Mouse (Mus musculus): Measurements from ENCODE around the gene Rpusd1. TPM values are rescaled to one million over a fixed set of nuclear protein-coding genes. Genes with fewer than 3 reads are reported as not detected.
A peak's percentile ranks its signal among the peaks of the same experiment; 100 is the strongest.
"Not testable (repeated sequence)": the region's sequence is repeated elsewhere in the genome, so short reads cannot be mapped to it uniquely, and the experiment has no call there.

Rpusd1 gene
- total and polyA plus RNA-seq, 3 experiments = 4.2 to 18.3 (median 5.1) TPM

GRCm38 (mm10) chr17:25725264-25725663, 2.2 kb upstream of the Rpusd1 start:
- TF ChIP-seq POLR2A (IDR thresholded peaks at IDR 0.05; ENCODE audit: insufficient read depth, low read depth, low read length) = no peak
- no peak for TF ChIP-seq EP300 (IDR thresholded peaks at IDR 0.05; ENCODE audit: insufficient read depth, low read depth, low read length)
- no peak for TF ChIP-seq CTCF (IDR thresholded peaks at IDR 0.05)
- Histone ChIP-seq H3K9ac (ENCODE audit: low read depth, low read length) (no peak overlapping the region), H3K27ac (no peak overlapping the region), H3K36me3 (ENCODE audit: control insufficient read depth, insufficient read depth, low read length) (no peaks in the 10 kb centered on the region), H3K79me2 (replicated peaks; ENCODE audit: control insufficient read depth, insufficient read depth, low read length) (no peaks in the 10 kb centered on the region), H3K27me3 (ENCODE audit: control insufficient read depth, insufficient read depth, low read length) (no peaks in the 10 kb centered on the region), H3K4me1 (ENCODE audit: control insufficient read depth, insufficient read depth, low read length) (peaks cover 4% of the 10 kb centered on the region), H3K4me3 (no peak overlapping the region)
- intact Hi-C loops (cut with DNase I) = no loop called here
- 82% methylated on average over 6 of the region's 6 CpGs for WGBS
- no peak for DNase-seq

- Histone ChIP-seq H3K27ac (peak overlapping the region; percentile 72), H3K36me3 (ENCODE audit: control insufficient read depth, insufficient read depth, low read length) (no peaks in the 10 kb centered on the region)
Observed at GRCm38 (mm10) chr17:25728009-25728270, 470 bp downstream of the Rpusd1 start.

GRCm38 (mm10) chr17:25732082-25732481, 4.6 kb downstream of the Rpusd1 start:
- no peaks in the 10 kb centered on the region for H3K27me3 ChIP-seq (ENCODE audit: control insufficient read depth, insufficient read depth, low read length)
- no peaks in the 10 kb centered on the region for H3K36me3 ChIP-seq (ENCODE audit: control insufficient read depth, insufficient read depth, low read length)
- H3K79me2 ChIP-seq (replicated peaks; ENCODE audit: control insufficient read depth, insufficient read depth, low read length) = no peaks in the 10 kb centered on the region
- H3K27ac ChIP-seq = no peak overlapping the region
- TF ChIP-seq CTCF (IDR thresholded peaks at IDR 0.05) = peak; percentile 98
- no peak for TF ChIP-seq POLR2A (IDR thresholded peaks at IDR 0.05; ENCODE audit: insufficient read depth, low read depth, low read length)
- H3K4me3 ChIP-seq = no peak overlapping the region
- WGBS = 26% methylated on average over 2 of the region's 2 CpGs
- DNase-seq = peak; percentile 73 to 85
- intact Hi-C loops (cut with DNase I) = loop anchor here (1.0 to 2.0 kb wide), 2 partner anchors 39 to 68 kb away; no protein-coding TSS in a partner anchor
- peaks cover 4% of the 10 kb centered on the region for H3K4me1 ChIP-seq (ENCODE audit: control insufficient read depth, insufficient read depth, low read length)
- no peak overlapping the region for H3K9ac ChIP-seq (ENCODE audit: low read depth, low read length)

More at GRCm38 (mm10) chr17:25728009-25728270, 470 bp downstream of the Rpusd1 start:
- Histone ChIP-seq H3K4me3 (peak overlapping the region; percentile 67), H3K27me3 (ENCODE audit: control insufficient read depth, insufficient read depth, low read length) (no peaks in the 10 kb centered on the region), H3K9ac (ENCODE audit: low read depth, low read length) (peak overlapping the region; percentile 88), H3K79me2 (replicated peaks; ENCODE audit: control insufficient read depth, insufficient read depth, low read length) (no peaks in the 10 kb centered on the region), H3K4me1 (ENCODE audit: control insufficient read depth, insufficient read depth, low read length) (peaks cover 4% of the 10 kb centered on the region)
- no peak for DNase-seq
- 0 out of 2 replicates have a peak, but pooled peaks have one; percentile 4 for TF ChIP-seq EP300 (IDR thresholded peaks at IDR 0.05; ENCODE audit: insufficient read depth, low read depth, low read length)
- no peak for TF ChIP-seq CTCF (IDR thresholded peaks at IDR 0.05)
- intact Hi-C loops (cut with DNase I) = no loop called here
- WGBS = 10% methylated on average over 4 of the region's 4 CpGs

- Histone ChIP-seq H3K27ac (no peak overlapping the region), H3K9ac (ENCODE audit: low read depth, low read length) (no peak overlapping the region), H3K27me3 (ENCODE audit: control insufficient read depth, insufficient read depth, low read length) (no peaks in the 10 kb centered on the region), H3K4me3 (no peak overlapping the region), H3K4me1 (ENCODE audit: control insufficient read depth, insufficient read depth, low read length) (no peaks in the 10 kb centered on the region), H3K79me2 (replicated peaks; ENCODE audit: control insufficient read depth, insufficient read depth, low read length) (no peaks in the 10 kb centered on the region), H3K36me3 (ENCODE audit: control insufficient read depth, insufficient read depth, low read length) (no peaks in the 10 kb centered on the region)
- TF ChIP-seq POLR2A (IDR thresholded peaks at IDR 0.05; ENCODE audit: insufficient read depth, low read depth, low read length) = no peak
- no peak for TF ChIP-seq EP300 (IDR thresholded peaks at IDR 0.05; ENCODE audit: insufficient read depth, low read depth, low read length)
- intact Hi-C loops (cut with DNase I) = no loop called here
- no peak for DNase-seq
- 87% methylated on average over 5 of the region's 5 CpGs for WGBS
Observed at GRCm38 (mm10) chr17:25735246-25735645, 7.8 kb downstream of the Rpusd1 start.

- no peak for DNase-seq
- Histone ChIP-seq H3K27ac (no peak within 1 kb of the TSS), H3K36me3 (ENCODE audit: control insufficient read depth, insufficient read depth, low read length) (no peaks in the 10 kb centered on the region), H3K27me3 (ENCODE audit: control insufficient read depth, insufficient read depth, low read length) (no peaks in the 10 kb centered on the region), H3K4me1 (ENCODE audit: control insufficient read depth, insufficient read depth, low read length) (no peaks in the 10 kb centered on the region), H3K79me2 (replicated peaks; ENCODE audit: control insufficient read depth, insufficient read depth, low read length) (no peaks in the 10 kb centered on the region), H3K9ac (ENCODE audit: low read depth, low read length) (no peak within 1 kb of the TSS), H3K4me3 (no peak within 1 kb of the TSS)
- no peak for TF ChIP-seq CTCF (IDR thresholded peaks at IDR 0.05)
- TF ChIP-seq EP300 (IDR thresholded peaks at IDR 0.05; ENCODE audit: insufficient read depth, low read depth, low read length) = no peak
- TF ChIP-seq POLR2A (IDR thresholded peaks at IDR 0.05; ENCODE audit: insufficient read depth, low read depth, low read length) = no peak
- WGBS = 73% methylated on average over 3 of the region's 3 CpGs
- intact Hi-C loops (cut with DNase I) = no loop called here
Observed at GRCm38 (mm10) chr17:25735745-25736144, 8.3 kb downstream of the Rpusd1 start, which contains the start of gene Mslnl. Gene Mslnl (plus strand): TSS chr17:25736042.

GRCm38 (mm10) chr17:25738861-25739260, 11.4 kb downstream of the Rpusd1 start:
- H3K27ac ChIP-seq = no peak overlapping the region
- H3K36me3 ChIP-seq (ENCODE audit: control insufficient read depth, insufficient read depth, low read length) = no peaks in the 10 kb centered on the region
- H3K9ac ChIP-seq (ENCODE audit: low read depth, low read length) = no peak overlapping the region
- TF ChIP-seq EP300 (IDR thresholded peaks at IDR 0.05; ENCODE audit: insufficient read depth, low read depth, low read length) (no peak), POLR2A (IDR thresholded peaks at IDR 0.05; ENCODE audit: insufficient read depth, low read depth, low read length) (no peak), CTCF (IDR thresholded peaks at IDR 0.05) (no peak)
- no peaks in the 10 kb centered on the region for H3K79me2 ChIP-seq (replicated peaks; ENCODE audit: control insufficient read depth, insufficient read depth, low read length)
- DNase-seq = no peak
- no peak overlapping the region for H3K4me3 ChIP-seq
- no peaks in the 10 kb centered on the region for H3K4me1 ChIP-seq (ENCODE audit: control insufficient read depth, insufficient read depth, low read length)
- 66% methylated on average over 7 of the region's 7 CpGs for WGBS
- intact Hi-C loops (cut with DNase I) = no loop called here
- no peaks in the 10 kb centered on the region for H3K27me3 ChIP-seq (ENCODE audit: control insufficient read depth, insufficient read depth, low read length)

- H3K27me3 ChIP-seq (ENCODE audit: control insufficient read depth, insufficient read depth, low read length); H3K9ac ChIP-seq (ENCODE audit: low read depth, low read length); DNase-seq; intact Hi-C loops (cut with DNase I); H3K27ac ChIP-seq; H3K79me2 ChIP-seq (replicated peaks; ENCODE audit: control insufficient read depth, insufficient read depth, low read length); H3K36me3 ChIP-seq (ENCODE audit: control insufficient read depth, insufficient read depth, low read length); H3K4me3 ChIP-seq; H3K4me1 ChIP-seq (ENCODE audit: control insufficient read depth, insufficient read depth, low read length): not testable (repeated sequence)
- WGBS = 60% methylated on average over 12 of the region's 12 CpGs
Observed at GRCm38 (mm10) chr17:25741471-25741870, 14.0 kb downstream of the Rpusd1 start.
